Mouse (Mus musculus) heart, embryonic 12.5 days (tissue): Measurements from ENCODE around the gene Sesn1. TPM values are rescaled to one million over a fixed set of nuclear protein-coding genes. Genes with fewer than 3 reads are reported as not detected.
"Not testable (repeated sequence)": the region's sequence is repeated elsewhere in the genome, so short reads cannot be mapped to it uniquely, and the experiment has no call there.

Experiments
- ATAC-seq: fragments of 200-750 bp; cut with Nextera tagmentation; 2 replicates; pipeline ENCODE4 v1.8.0; 2017; ENCODE audit warnings: moderate TSS enrichment, moderate library complexity; ENCODE audit not compliant: insufficient number of reproducible peaks, low FRiP score
- H3K27ac ChIP-seq: fragments of 300-500 bp; sonication (generic); 2 replicates; pipeline ENCODE4 v1.5.1; 2016; ENCODE audit warnings: mild to moderate bottlenecking, moderate library complexity; ENCODE audit not compliant: poor library complexity, severe bottlenecking
- H3K27me3 ChIP-seq: fragments of 300-500 bp; sonication (generic); replicated peaks from 2 replicates; pipeline ENCODE4 v1.6.1; 2016; ENCODE audit warnings: mild to moderate bottlenecking, moderate library complexity
- H3K36me3 ChIP-seq: fragments of 300-500 bp; sonication (generic); 2 replicates; pipeline ENCODE4 v1.6.1; 2016; ENCODE audit warnings: mild to moderate bottlenecking, moderate library complexity
- H3K4me1 ChIP-seq: fragments of 300-500 bp; sonication (generic); replicated peaks from 2 replicates; pipeline ENCODE4 v1.6.1; 2016; ENCODE audit warnings: mild to moderate bottlenecking
- H3K4me2 ChIP-seq: fragments of 300-500 bp; sonication (generic); 2 replicates; pipeline ENCODE4 v1.6.1; 2016; ENCODE audit warnings: mild to moderate bottlenecking, moderate library complexity
- H3K4me3 ChIP-seq: fragments of 300-500 bp; sonication (generic); 2 replicates; pipeline ENCODE4 v1.5.1; 2016; ENCODE audit warnings: mild to moderate bottlenecking
- H3K9ac ChIP-seq: fragments of 300-500 bp; sonication (generic); 2 replicates; pipeline ENCODE4 v1.6.1; 2016; ENCODE audit warnings: mild to moderate bottlenecking, moderate library complexity
- H3K9me3 ChIP-seq: fragments of 300-500 bp; sonication (generic); replicated peaks from 2 replicates; pipeline ENCODE4 v1.6.1; 2016; ENCODE audit warnings: mild to moderate bottlenecking, moderate library complexity
- WGBS: fragments of 180-500 bp; shearing (Covaris S2); methylation state at CpG from one replicate; pipeline ENCODE4 v1.1.7; 2016; 5-methylcytosine and 5-hydroxymethylcytosine counted together
- polyA plus RNA-seq: library from polyadenylated mRNA; unstranded; fragments of >200 nt; fragmentation: Nextera tagmentation; extraction: Ambion mirVana; gene quantifications from 2 replicates; pipeline ENCODE4 v1.2.1, GENCODE M21; 2016

The Sesn1 gene
- polyA plus RNA-seq, 1 experiment from 2014 or later, result 27.8 TPM

GRCm38 (mm10) chr10:41809080-41809770 lies 510 bp upstream of the Sesn1 start:
- H3K4me1 ChIP-seq, result peaks cover 24% of the 10 kb centered on the region
- no peaks in the 10 kb centered on the region for H3K9me3 ChIP-seq
- peak; percentile 82 for ATAC-seq
- 5% methylated on average over 25 of the region's 25 CpGs for WGBS
- H3K9ac ChIP-seq, result peak overlapping the region; percentile 75
- peak overlapping the region; percentile 84 for H3K4me2 ChIP-seq
- peak overlapping the region; percentile 94 for H3K27ac ChIP-seq
- peak overlapping the region; percentile 65 for H3K4me3 ChIP-seq
- no peaks in the 10 kb centered on the region for H3K36me3 ChIP-seq
- H3K27me3 ChIP-seq, result no peaks in the 10 kb centered on the region

GRCm38 (mm10) chr10:41810564-41811455 lies 1.1 kb downstream of the Sesn1 start:
- no peaks in the 10 kb centered on the region for H3K27me3 ChIP-seq
- peaks cover 28% of the 10 kb centered on the region for H3K4me1 ChIP-seq
- H3K4me3 ChIP-seq, result peak overlapping the region; percentile 65
- H3K9me3 ChIP-seq, result no peaks in the 10 kb centered on the region
- peak overlapping the region; percentile 84 for H3K4me2 ChIP-seq
- WGBS, result under 1% methylated on average over 36 of the region's 36 CpGs
- H3K9ac ChIP-seq, result peak overlapping the region; percentile 75
- peak overlapping the region; percentile 94 for H3K27ac ChIP-seq
- H3K36me3 ChIP-seq, result no peaks in the 10 kb centered on the region
- no peak for ATAC-seq

GRCm38 (mm10) chr10:41812566-41812965 lies 2.8 kb downstream of the Sesn1 start:
- Histone ChIP-seq H3K9me3 (no peaks in the 10 kb centered on the region), H3K9ac (0 out of 2 replicates have a peak overlapping the region, but pooled peaks have one; percentile 24), H3K4me3 (peak overlapping the region; percentile 35), H3K4me1 (peaks cover 32% of the 10 kb centered on the region), H3K4me2 (peak overlapping the region; percentile 68), H3K27me3 (no peaks in the 10 kb centered on the region), H3K36me3 (no peaks in the 10 kb centered on the region), H3K27ac (no peak overlapping the region)
- ATAC-seq, result no peak
- WGBS, result 70% methylated on average over 6 of the region's 6 CpGs

- Histone ChIP-seq H3K4me3 (no peak overlapping the region), H3K9me3 (no peaks in the 10 kb centered on the region), H3K36me3 (no peaks in the 10 kb centered on the region), H3K9ac (no peak overlapping the region), H3K27ac (no peak overlapping the region), H3K4me1 (peaks cover 28% of the 10 kb centered on the region), H3K27me3 (no peaks in the 10 kb centered on the region), H3K4me2 (no peak overlapping the region)
- WGBS, result 75% methylated on average over 6 of the region's 6 CpGs
- no peak for ATAC-seq
These were observed 4.6 kb downstream of the Sesn1 start for GRCm38 (mm10) chr10:41814305-41814853.

- no peaks in the 10 kb centered on the region for H3K27me3 ChIP-seq
- H3K27ac ChIP-seq, result no peak overlapping the region
- 70% methylated on average over 5 of the region's 5 CpGs for WGBS
- no peak for ATAC-seq
- H3K9ac ChIP-seq, result no peak overlapping the region
- H3K4me1 ChIP-seq, result peaks cover 28% of the 10 kb centered on the region
- H3K36me3 ChIP-seq, result no peaks in the 10 kb centered on the region
- no peak overlapping the region for H3K4me2 ChIP-seq
- H3K4me3 ChIP-seq, result no peak overlapping the region
- no peaks in the 10 kb centered on the region for H3K9me3 ChIP-seq
These were observed 6.8 kb downstream of the Sesn1 start for GRCm38 (mm10) chr10:41816516-41816915.

- Histone ChIP-seq H3K4me3 (no peak overlapping the region), H3K36me3 (no peaks in the 10 kb centered on the region), H3K4me1 (peaks cover 22% of the 10 kb centered on the region), H3K27ac (no peak overlapping the region), H3K9ac (no peak overlapping the region), H3K9me3 (no peaks in the 10 kb centered on the region), H3K27me3 (no peaks in the 10 kb centered on the region), H3K4me2 (no peak overlapping the region)
- WGBS, result 83% methylated on average over 8 of the region's 8 CpGs
- ATAC-seq, result no peak
These were observed 8.4 kb downstream of the Sesn1 start for GRCm38 (mm10) chr10:41818036-41818732.

- H3K27ac ChIP-seq, H3K9ac ChIP-seq, H3K4me2 ChIP-seq, H3K27me3 ChIP-seq, H3K4me3 ChIP-seq, H3K36me3 ChIP-seq, ATAC-seq, H3K9me3 ChIP-seq: not testable (repeated sequence)
- 84% methylated on average over 6 of the region's 6 CpGs for WGBS
- H3K4me1 ChIP-seq, result peaks cover 17% of the 10 kb centered on the region
These were observed 9.0 kb downstream of the Sesn1 start for GRCm38 (mm10) chr10:41818733-41819070.

- H3K4me3 ChIP-seq, result no peak overlapping the region
- H3K4me1 ChIP-seq, result peaks cover 16% of the 10 kb centered on the region
- ATAC-seq, result no peak
- H3K9me3 ChIP-seq, result no peaks in the 10 kb centered on the region
- no peak overlapping the region for H3K9ac ChIP-seq
- no peaks in the 10 kb centered on the region for H3K36me3 ChIP-seq
- no peaks in the 10 kb centered on the region for H3K27me3 ChIP-seq
- WGBS, result 72% methylated on average over 3 of the region's 3 CpGs
- H3K27ac ChIP-seq, result no peak overlapping the region
- no peak overlapping the region for H3K4me2 ChIP-seq
These were observed 9.6 kb downstream of the Sesn1 start for GRCm38 (mm10) chr10:41819307-41819706.

- Histone ChIP-seq H3K27ac (no peak overlapping the region), H3K9me3 (no peaks in the 10 kb centered on the region), H3K27me3 (no peaks in the 10 kb centered on the region), H3K9ac (no peak overlapping the region), H3K4me3 (no peak overlapping the region), H3K36me3 (no peaks in the 10 kb centered on the region), H3K4me2 (no peak overlapping the region), H3K4me1 (peaks cover 13% of the 10 kb centered on the region)
- 90% methylated on average over 5 of the region's 5 CpGs for whole genome bisulfite sequencing
- ATAC-seq, result no peak
These were observed 10.7 kb downstream of the Sesn1 start for GRCm38 (mm10) chr10:41820401-41820800.

GRCm38 (mm10) chr10:41821171-41821570 lies 11.4 kb downstream of the Sesn1 start:
- H3K9me3 ChIP-seq, result no peaks in the 10 kb centered on the region
- peaks cover 13% of the 10 kb centered on the region for H3K4me1 ChIP-seq
- H3K4me2 ChIP-seq, result no peak overlapping the region
- no peak for ATAC-seq
- H3K27me3 ChIP-seq, result no peaks in the 10 kb centered on the region
- no peaks in the 10 kb centered on the region for H3K36me3 ChIP-seq
- no peak overlapping the region for H3K27ac ChIP-seq
- no peak overlapping the region for H3K9ac ChIP-seq
- H3K4me3 ChIP-seq, result no peak overlapping the region
- 89% methylated on average over 6 of the region's 6 CpGs for WGBS
